19 mouse cellular contexts compared by ENCODE assay signal in the genomic region with DNA sequence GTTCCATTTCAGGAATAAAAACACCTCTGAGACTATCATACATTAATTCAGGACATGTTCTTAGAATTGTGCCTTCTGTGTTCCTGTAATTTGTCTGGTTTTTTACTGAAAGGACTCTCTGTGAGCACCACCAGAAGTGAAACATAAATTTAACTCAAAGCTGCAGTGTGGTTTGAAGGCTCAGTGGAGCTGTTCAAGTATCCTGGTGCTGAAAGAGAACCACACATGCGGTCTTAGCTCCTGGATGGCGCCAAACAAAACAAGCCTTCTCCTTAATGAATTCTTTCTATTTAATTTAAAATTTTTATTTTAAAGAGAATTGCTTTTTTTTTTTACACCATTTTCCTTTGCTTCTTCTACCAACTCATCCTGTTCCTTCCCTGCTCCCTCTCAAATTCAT. TPM values are rescaled to one million over a fixed set of nuclear protein-coding genes. Genes with fewer than 3 reads are reported as not detected.
DNase-seq lines count a peak whose midpoint lies in the region; ATAC-seq lines count a peak whose summit lies in the region.
"Had no signal": no experiment of that assay in that cellular context is flagged by ENCODE, and none has a peak within 500 bp of the region (broad histone marks: within the 10 kb centered on the region; RNA-seq: fewer than 3 reads in every experiment).

No protein-coding gene starts in this region.

- peak; percentile 52 for DNase-seq in intestine, embryonic 14.5 days (ENCODE audit: low spot score)
- peak; percentile 21 for DNase-seq in retina, embryonic 14.5 days (ENCODE audit: low spot score)
- no peak for DNase-seq in retina, postnatal 1 day
- DNase-seq in forelimb bud, embryonic 11.5 days (ENCODE audit: low read depth, low spot score) = peak; percentile 70
- DNase-seq in adrenal gland, postnatal 25 days = no peak
- no peak for DNase-seq in cerebellum, adult 9-11 months
- no peak for DNase-seq in layer of hippocampus, adult 11-12 months (ENCODE audit: low spot score)
- DNase-seq: adrenal gland, postnatal 10 days; cerebellum, postnatal 10 days; lung, adult 18-20 months had no signal

- no peaks in the 10 kb centered on the region for H3K36me3 ChIP-seq in intestine, embryonic 14.5 days (ENCODE audit: control insufficient read depth, insufficient read depth, low read length)
- no peaks in the 10 kb centered on the region for H3K36me3 ChIP-seq in intestine, embryonic 15.5 days
- H3K36me3 ChIP-seq: embryonic facial prominence, embryonic 15.5 days; forebrain, embryonic 12.5 days; limb, embryonic 12.5 days; neural tube, embryonic 12.5 days had no signal

- 0 out of 2 replicates have a peak, but pooled peaks cover 5% of the 10 kb centered on the region for H3K4me1 ChIP-seq in intestine, embryonic 14.5 days (replicated peaks; ENCODE audit: control insufficient read depth, insufficient read depth, low read length)
- H3K4me1 ChIP-seq in intestine, embryonic 15.5 days (replicated peaks) = no peaks in the 10 kb centered on the region
- H3K4me1 ChIP-seq: embryonic facial prominence, embryonic 15.5 days; forebrain, embryonic 12.5 days; limb, embryonic 12.5 days; neural tube, embryonic 12.5 days had no signal

- no peaks in the 10 kb centered on the region for H3K9me3 ChIP-seq in intestine, embryonic 14.5 days (ENCODE audit: control insufficient read depth, low read length)
- H3K9me3 ChIP-seq in intestine, embryonic 15.5 days = no peaks in the 10 kb centered on the region
- H3K9me3 ChIP-seq: embryonic facial prominence, embryonic 15.5 days; forebrain, embryonic 12.5 days; limb, embryonic 12.5 days; neural tube, embryonic 12.5 days had no signal

- H3K9ac ChIP-seq in intestine, embryonic 14.5 days (ENCODE audit: low read length) = no peak overlapping the region
- no peak overlapping the region for H3K9ac ChIP-seq in intestine, embryonic 15.5 days
- H3K9ac ChIP-seq: embryonic facial prominence, embryonic 15.5 days; forebrain, embryonic 12.5 days; limb, embryonic 12.5 days; neural tube, embryonic 12.5 days had no signal

- H3K4me2 ChIP-seq in intestine, embryonic 14.5 days (ENCODE audit: low read length) = no peak overlapping the region
- no peak overlapping the region for H3K4me2 ChIP-seq in intestine, embryonic 15.5 days (replicated peaks)
- H3K4me2 ChIP-seq: embryonic facial prominence, embryonic 15.5 days; forebrain, embryonic 12.5 days; limb, embryonic 12.5 days; neural tube, embryonic 12.5 days had no signal

- ATAC-seq in intestine, embryonic 14.5 days (replicated peaks; ENCODE audit: low FRiP score, low TSS enrichment, low read depth) = no peak
- no peak for ATAC-seq in intestine, embryonic 15.5 days
- ATAC-seq: inflammation-experienced regulatory T-cells, adult 6 months had no signal

- no peak overlapping the region for H3K27ac ChIP-seq in intestine, embryonic 14.5 days (ENCODE audit: low read depth)
- no peak overlapping the region for H3K27ac ChIP-seq in intestine, embryonic 15.5 days
- H3K27ac ChIP-seq: embryonic facial prominence, embryonic 15.5 days; forebrain, embryonic 12.5 days; limb, embryonic 12.5 days; neural tube, embryonic 12.5 days had no signal

- WGBS in intestine, embryonic 14.5 days = 69% methylated on average over 2 of the region's 2 CpGs
- 67% methylated on average over 2 of the region's 2 CpGs for WGBS in intestine, embryonic 15.5 days

- H3K27me3 ChIP-seq in intestine, embryonic 14.5 days (replicated peaks; ENCODE audit: control insufficient read depth, insufficient read depth, low read length) = no peaks in the 10 kb centered on the region
- no peaks in the 10 kb centered on the region for H3K27me3 ChIP-seq in intestine, embryonic 15.5 days (replicated peaks)
- H3K27me3 ChIP-seq: embryonic facial prominence, embryonic 15.5 days; forebrain, embryonic 12.5 days; limb, embryonic 12.5 days; neural tube, embryonic 12.5 days had no signal

- H3K4me3 ChIP-seq in intestine, embryonic 14.5 days (ENCODE audit: low read depth, low read length) = no peak overlapping the region
- no peak overlapping the region for H3K4me3 ChIP-seq in intestine, embryonic 15.5 days (replicated peaks)
- H3K4me3 ChIP-seq: embryonic facial prominence, embryonic 15.5 days; forebrain, embryonic 12.5 days; limb, embryonic 12.5 days; neural tube, embryonic 12.5 days had no signal

RNA-seq across cellular contexts. Expression of a gene that starts 2.4 kb away (rescaled TPM):
- polyA plus RNA-seq in intestine, embryonic 14.5 days (2014; fragmentation: Nextera tagmentation; extraction: Ambion mirVana) = 2.7 and 2.9 TPM in 2 replicates
- polyA plus RNA-seq in intestine, embryonic 15.5 days (2015; fragmentation: Nextera tagmentation; extraction: Ambion mirVana) = 2.1 and 2.5 TPM in 2 replicates
- total RNA-seq in adrenal gland, postnatal 25 days (2021) = not detected in 2 replicates
- total RNA-seq: hematopoietic stem cell, adult 5-6 weeks; megakaryocyte progenitor cell, adult 5-6 weeks had no signal
- polyA plus RNA-seq: C2C12; inflammation-experienced regulatory T-cells, adult 6 months had no signal

Comparison
In these comparisons a context has a peak if more than half of its experiments do, and no peak if none do; other contexts are left out.
1. DNase-seq: peak in intestine, embryonic 14.5 days (single experiment), retina, embryonic 14.5 days (single experiment) and forelimb bud, embryonic 11.5 days (single experiment); none in retina, postnatal 1 day (single experiment), adrenal gland, postnatal 25 days (single experiment), cerebellum, adult 9-11 months (single experiment) and layer of hippocampus, adult 11-12 months (single experiment).